Mouse (Mus musculus): ENCODE data around the gene Gm8720.
"Not testable (repeated sequence)": the region's sequence is repeated elsewhere in the genome, so short reads cannot be mapped to it uniquely, and the experiment has no call there.

The Gm8720 gene

DNA sequence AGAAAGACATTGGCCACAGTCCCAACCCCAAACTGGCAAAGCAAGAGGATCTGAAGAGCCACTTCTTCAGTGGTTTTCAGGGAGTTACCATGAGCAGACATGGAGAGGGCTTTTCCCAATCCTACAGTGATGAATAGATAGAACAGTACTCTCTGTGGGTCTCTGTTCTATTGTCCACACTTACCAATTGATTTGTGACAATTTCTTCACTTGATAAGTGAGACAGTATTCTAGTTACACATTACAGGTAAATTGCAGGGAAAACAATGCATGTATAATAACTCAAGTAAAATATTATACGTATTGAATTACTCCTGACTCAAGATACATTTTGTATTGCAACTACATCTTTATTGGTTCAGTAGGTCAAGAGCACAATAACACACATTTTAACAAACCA is at the start of gene Gm8720:
Gene Gm8720, minus strand, starts transcription at position 101 of the 400 bp plus-strand sequence.
- DNase-seq (ENCODE audit: low read depth), result not testable (repeated sequence)

DNA sequence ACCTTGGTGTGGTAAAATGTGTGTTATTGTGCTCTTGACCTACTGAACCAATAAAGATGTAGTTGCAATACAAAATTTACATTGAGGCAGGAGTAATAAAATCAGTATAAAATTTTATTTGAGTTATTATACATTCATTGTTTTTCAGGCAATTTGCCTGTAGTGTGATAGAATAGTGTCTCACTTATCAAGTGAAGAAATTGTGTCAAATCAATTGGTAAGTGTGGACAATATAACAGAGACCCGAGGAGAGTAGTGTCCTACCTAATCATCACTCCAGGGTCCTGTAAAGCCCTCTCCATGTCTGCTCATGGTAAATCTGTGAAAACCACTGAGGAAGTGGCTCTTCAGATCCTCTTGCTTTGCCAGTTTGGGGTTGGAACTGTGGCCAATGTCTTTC is 12.0 kb downstream of the Gm8720 start, which contains the start of gene Vmn1r163:
Gene Vmn1r163, plus strand, starts transcription at position 301 of the 400 bp plus-strand sequence.
- DNase-seq (ENCODE audit: low read depth), result not testable (repeated sequence)

DNA sequence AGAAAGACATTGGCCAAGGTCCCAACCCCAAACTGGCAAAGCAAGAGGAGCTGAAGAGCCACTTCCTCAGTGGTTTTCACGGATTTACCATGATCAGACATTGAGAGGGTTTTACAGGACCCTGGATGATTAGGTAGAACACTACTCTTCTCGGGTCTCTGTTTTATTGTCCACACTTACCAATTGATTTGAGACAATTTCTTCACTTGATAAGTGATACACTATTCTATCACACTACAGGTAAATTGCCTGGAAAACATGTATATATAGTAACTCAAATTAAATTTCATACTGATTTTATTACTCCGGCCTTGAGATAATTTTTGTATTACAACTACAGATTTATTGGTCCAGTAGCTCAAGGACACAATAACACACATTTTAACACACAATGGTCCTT is 47.4 kb downstream of the Gm8720 start, which contains the start of gene Gm4216:
Gene Gm4216, minus strand, starts transcription at position 101 of the 400 bp plus-strand sequence.
- DNase-seq (ENCODE audit: low read depth), result not testable (repeated sequence)

Measured in NIH3T3 (cell line).